Mouse (Mus musculus): ENCODE measurements around the gene Clmn.

DNA sequence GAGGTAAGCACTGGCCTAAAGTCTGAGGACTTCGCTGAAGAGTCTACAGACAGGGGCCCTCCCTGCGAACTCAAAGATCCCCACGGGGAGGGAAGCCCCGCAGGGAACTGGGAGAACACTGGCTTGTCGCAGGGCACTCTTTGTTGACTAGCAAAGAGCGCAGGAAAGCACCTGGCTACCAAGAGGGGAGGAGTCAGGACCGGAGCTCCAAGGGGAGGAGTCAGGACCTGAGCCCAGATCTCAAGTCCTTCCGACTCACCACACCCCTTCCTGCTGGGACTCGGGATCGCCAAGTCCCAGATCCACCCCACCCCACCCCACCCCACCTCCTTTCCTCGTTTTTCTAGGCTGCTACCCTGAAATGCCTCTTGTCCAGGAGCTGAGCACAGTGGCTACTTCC, 19.2 kb downstream of the Clmn start:
- no peak for TF ChIP-seq HCFC1 (IDR thresholded peaks at IDR 0.05; ENCODE audit: low read depth, low read length)
- no peak for TF ChIP-seq CTCF (IDR thresholded peaks at IDR 0.05 in 2 of 3, conservative IDR thresholded peaks at IDR 0.05 in 1 of 3; ENCODE audit: control insufficient read depth in 1 of 3, insufficient read depth in 1 of 3, low read depth in 2 of 3, low read length in 3 of 3, poor library complexity in 1 of 3, severe bottlenecking in 1 of 3)
- TF ChIP-seq POLR2A (IDR thresholded peaks at IDR 0.05; ENCODE audit: control insufficient read depth in 1 of 2, insufficient read depth in 1 of 2, low read depth in 1 of 2, low read length in 2 of 2, poor library complexity in 1 of 2) = no peak
- no peak for TF ChIP-seq GATA1 (IDR thresholded peaks at IDR 0.05; ENCODE audit: low read depth, low read length)
- no peak for TF ChIP-seq GABPA (IDR thresholded peaks at IDR 0.05; ENCODE audit: low read depth, low read length)
- no peak for TF ChIP-seq MXI1 (IDR thresholded peaks at IDR 0.05; ENCODE audit: low read depth, low read length)
- no peak for TF ChIP-seq E2F4 (IDR thresholded peaks at IDR 0.05; ENCODE audit: borderline replicate concordance, low read depth, low read length)
- TF ChIP-seq RAD21 (IDR thresholded peaks at IDR 0.05; ENCODE audit: low read depth, low read length) = no peak
- TF ChIP-seq TBP (IDR thresholded peaks at IDR 0.05; ENCODE audit: low read depth, low read length) = no peak
- no peak for TF ChIP-seq EP300 (IDR thresholded peaks at IDR 0.05; ENCODE audit: low read depth in 1 of 2, low read length in 2 of 2)
- TF ChIP-seq ZC3H11A (IDR thresholded peaks at IDR 0.05; ENCODE audit: low read depth, low read length) = no peak
- TF ChIP-seq MAX (IDR thresholded peaks at IDR 0.05; ENCODE audit: low read length) = no peak
